Mouse (Mus musculus) yolk sac, embryonic 10.5 days (tissue): ENCODE results near the gene Bend4.

Source experiments
- DNase-seq: peaks from one replicate; pipeline ENCODE4 v3.0.0-alpha.2; 2017; ENCODE audit warnings: low spot score

The Bend4 gene

GRCm38 (mm10) chr5:67427443-67428360 lies at the start of gene Bend4:
TSS of gene Bend4 (minus strand) at chr5:67428310.
- DNase-seq, result peak; percentile 94

- DNase-seq, result no peak
These were observed 45.6 kb upstream of the Bend4 start for GRCm38 (mm10) chr5:67473723-67474122.

GRCm38 (mm10) chr5:67473094-67473493 lies 45.0 kb upstream of the Bend4 start:
- no peak for DNase-seq

GRCm38 (mm10) chr5:67466866-67467530 lies 38.9 kb upstream of the Bend4 start:
- DNase-seq, result no peak

DNA sequence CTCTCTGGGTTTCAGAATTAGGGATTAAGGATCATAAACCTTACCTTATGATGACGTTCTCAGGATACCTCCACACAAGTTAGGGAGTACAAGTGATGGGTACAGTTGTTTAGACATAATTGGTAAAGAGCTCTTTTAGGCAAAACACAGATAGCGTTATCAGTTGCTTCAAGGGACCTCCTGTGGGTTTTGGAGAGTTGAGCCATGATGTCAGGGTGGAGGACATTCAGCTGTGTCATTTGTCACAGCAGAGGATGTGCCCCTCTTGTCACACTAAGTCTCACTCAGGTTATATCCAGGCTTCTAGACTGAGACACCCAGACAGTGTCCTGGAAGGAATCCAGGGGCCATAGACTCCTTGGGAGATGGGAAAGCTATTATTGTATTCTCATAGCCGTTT lies 36.8 kb upstream of the Bend4 start:
- DNase-seq, result no peak

DNA sequence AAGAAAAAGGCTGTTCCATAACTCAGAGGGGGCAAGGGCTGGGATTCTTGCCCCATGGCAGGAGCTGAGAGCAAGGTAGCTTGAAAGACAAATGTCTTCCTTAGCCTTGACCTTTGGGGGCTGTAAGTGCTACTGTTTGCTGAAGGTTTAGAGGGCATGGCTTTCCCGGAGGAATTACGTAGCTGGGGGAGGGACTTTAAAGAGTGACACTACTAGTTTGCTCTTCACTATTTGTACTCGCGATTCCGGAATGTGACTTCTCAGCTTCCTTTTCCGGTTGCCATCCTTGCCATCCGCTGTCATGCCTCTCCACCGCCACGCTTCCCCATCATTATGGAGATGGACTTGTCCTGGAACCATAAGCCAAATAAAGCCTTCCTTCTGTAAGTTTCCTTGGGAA lies 35.5 kb upstream of the Bend4 start:
- peak; percentile 44 for DNase-seq

DNA sequence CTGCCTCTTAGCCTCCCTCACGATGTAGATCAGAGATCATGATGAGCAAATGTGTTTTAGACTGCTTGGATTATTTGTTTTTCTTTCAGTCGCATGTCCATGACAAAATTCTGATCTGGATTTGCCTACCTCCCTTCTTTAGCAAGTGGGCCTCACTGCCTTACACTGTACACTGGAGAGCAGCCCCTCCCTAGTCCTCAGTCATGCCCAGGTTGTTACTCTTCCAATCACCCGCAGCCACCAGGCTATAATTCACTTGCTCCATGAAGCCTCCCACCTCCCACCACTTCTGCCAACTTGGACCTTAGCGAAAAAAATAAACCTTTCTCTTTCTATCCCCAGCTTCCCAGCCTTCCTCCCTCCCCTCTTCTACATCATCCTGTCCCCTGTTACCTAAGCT lies 34.2 kb upstream of the Bend4 start:
- DNase-seq, result no peak

DNA sequence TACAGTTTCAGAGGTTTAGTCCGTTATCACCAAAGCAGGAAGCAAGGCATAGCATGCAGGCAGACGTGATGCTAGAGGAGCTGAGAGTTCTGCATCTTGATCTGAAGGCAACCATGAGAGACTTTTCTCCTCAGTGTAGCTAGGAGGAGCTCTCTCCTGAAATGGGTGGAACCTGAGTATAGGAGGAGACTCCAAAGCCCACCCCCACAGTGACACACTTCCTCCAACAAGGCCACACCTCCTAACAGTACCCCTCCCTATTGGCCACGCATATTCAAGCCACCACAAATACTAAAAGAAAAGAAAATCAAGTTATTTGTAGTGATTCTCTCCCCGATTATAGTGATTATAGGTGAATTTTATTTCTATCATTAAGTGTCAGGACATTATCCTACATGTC lies 28.7 kb upstream of the Bend4 start:
- DNase-seq, result no peak

- peak; percentile 32 for DNase-seq
These were observed 26.2 kb upstream of the Bend4 start for GRCm38 (mm10) chr5:67454282-67454681.

- no peak for DNase-seq
These were observed 22.0 kb upstream of the Bend4 start for GRCm38 (mm10) chr5:67449957-67450630.

GRCm38 (mm10) chr5:67446526-67446925 lies 18.4 kb upstream of the Bend4 start:
- no peak for DNase-seq

DNA sequence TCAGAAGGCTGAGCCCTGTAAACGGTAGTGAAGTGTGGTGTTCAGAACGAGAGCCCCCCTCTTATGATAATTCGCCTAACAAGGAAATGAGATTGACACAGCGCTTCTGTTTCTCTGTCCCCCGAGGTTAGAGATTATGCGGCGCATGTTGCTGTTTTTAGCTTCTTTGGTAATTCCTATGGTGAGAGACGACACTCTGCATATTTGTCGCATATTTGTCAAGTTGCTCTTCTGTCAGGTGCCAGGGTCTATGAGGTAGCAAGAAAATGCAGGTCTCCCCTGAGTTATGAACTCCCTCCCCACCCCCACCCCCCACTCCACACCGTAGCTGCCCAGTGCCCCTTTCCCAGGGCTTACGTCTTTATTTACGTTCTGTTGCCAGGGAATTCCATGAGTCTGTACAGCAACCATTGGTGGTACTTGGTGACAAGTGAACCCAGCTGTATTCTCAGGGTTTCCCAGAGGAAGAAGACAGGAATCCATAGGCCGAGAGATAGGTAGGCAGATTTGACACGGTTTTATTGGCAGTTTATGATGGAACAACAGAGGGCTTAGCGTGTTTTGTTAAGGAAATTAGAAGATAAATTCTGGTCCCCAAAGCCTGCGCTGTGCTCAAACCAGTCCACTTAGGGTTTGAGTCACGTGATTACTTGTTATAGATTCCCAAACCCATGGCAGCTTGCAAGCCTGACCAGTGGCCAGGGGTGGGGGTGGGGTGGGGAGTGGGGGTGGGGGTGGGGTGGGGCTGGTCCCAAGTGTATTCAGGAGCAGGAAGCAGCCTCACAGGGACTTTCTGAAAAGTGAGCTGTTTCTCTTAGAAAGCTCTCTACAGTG lies 16.3 kb upstream of the Bend4 start:
- peak; percentile 21 for DNase-seq

- DNase-seq, result peak; percentile 84
These were observed 14.8 kb upstream of the Bend4 start for GRCm38 (mm10) chr5:67442813-67443450.

GRCm38 (mm10) chr5:67440563-67440962 lies 12.5 kb upstream of the Bend4 start:
- no peak for DNase-seq

DNA sequence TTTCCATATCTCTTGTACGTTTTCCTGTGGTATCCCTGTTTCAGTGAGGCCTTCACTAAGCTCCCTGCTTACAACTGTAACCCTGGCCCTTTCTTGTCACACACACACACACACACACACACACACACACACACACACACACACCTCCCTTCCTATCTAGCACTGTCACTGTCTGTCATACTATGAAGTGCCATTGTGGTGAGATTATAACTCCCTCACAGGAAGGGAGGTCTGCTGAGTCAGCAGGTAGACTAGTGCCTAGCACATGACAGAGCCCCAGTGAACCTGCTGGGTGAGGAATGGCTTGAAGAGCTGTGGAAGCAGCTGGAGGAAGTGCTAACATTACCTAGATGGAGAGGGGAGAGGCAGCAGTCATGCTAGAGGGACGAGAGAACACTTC lies 9.3 kb upstream of the Bend4 start:
- DNase-seq, result peak; percentile 75

DNA sequence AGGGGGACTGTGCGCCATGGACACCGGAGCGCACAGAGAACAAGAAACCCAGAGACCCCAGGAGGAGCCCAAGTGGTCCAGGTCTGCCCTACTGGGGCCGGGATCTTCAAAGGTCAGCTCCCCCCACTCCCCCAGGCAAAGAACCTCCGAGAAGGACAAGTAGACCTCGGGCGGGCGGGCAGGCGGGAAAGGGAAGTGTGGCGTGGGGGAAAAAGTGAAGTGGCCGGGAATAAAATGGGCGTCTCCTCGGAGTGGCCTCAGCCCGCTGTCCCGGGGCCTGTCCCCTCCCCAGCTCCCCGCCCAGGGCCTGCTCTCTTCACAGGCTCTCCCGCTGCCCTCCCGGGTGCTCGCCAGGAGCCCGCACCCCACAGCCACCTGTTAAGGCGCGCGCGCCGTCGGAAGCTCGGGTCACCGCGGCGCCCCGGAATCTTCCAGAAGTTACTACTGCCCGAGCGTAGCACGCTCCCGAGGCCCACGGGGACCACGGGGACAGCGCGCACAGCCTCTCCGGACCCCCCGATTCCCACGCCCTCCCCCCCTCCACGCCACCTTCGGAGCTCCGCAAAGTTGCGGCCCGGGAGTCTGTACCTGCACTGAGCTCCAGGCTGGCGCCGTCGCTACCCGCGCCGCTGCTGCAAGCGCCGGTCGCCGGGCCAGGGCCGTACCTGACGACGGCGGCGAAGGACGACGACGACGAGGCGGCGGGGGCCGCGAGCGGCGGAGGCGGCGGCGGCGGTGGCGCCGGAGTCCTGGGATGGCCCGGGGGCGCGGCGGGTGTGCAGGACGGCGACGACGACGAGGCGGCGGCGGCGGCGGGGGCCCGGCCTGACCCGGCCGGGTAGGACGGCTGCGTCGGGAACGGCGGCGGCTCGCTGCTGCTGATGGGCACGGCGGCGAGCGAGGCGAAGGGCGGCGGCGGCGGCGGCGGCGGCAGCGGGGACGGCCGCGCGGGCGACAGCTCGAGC lies 1.4 kb downstream of the Bend4 start:
- peak; percentile 42 for DNase-seq

- no peak for DNase-seq
These were observed 2.1 kb downstream of the Bend4 start for GRCm38 (mm10) chr5:67426011-67426410.

- DNase-seq, result peak; percentile 52
These were observed 3.5 kb downstream of the Bend4 start for GRCm38 (mm10) chr5:67424636-67425035.

DNA sequence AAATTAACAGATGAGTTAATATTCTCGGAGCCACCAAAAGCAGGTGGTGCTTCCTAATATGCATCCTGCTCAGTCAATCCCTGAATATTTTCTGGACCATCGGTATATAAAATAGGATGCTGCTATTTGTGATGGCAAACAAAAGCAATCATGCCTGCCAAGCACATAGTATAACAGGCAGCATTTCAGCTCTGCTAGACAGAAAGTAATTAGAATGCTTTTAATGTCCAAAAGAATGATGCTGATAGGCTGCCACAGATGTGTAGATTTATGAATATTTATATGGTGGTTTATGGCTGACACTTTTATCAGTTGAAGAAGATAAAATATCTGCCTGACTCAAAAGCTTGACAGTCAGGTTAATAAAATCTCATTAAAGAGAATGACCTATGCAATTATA lies 4.1 kb downstream of the Bend4 start:
- no peak for DNase-seq

DNA sequence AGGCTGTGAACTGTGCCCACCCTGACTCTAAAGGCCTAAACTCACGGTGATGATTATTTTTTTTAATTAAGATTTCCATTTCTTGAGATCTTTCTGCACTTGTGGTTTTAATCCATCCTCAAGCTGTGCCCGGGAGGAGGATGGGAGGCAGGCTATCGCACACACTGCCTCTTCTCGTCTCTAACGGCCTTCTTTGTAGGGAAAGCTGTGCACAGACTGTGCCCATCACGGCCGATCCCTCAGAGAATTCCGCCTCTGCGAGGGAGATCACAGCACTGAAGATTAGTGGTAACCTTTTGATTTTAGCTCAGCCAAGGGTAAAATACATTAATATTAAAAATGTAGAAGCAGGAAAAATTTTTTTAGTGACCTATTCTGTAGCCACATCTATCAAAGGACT lies 4.8 kb downstream of the Bend4 start:
- DNase-seq, result no peak
